Mouse (Mus musculus) cerebellum, adult 9-11 months (tissue): ENCODE results near the gene Tbc1d17.

ENCODE experiments used
- DNase-seq: peaks from one replicate; pipeline ENCODE4 v3.0.0; 2022

The Tbc1d17 gene

GRCm38 (mm10) chr7:44868919-44869696 is 20.2 kb upstream of the Tbc1d17 start:
- peak; percentile 84 for DNase-seq

GRCm38 (mm10) chr7:44868465-44868864 is 19.6 kb upstream of the Tbc1d17 start:
- peak; percentile 66 for DNase-seq

- no peak for DNase-seq
These were observed 18.9 kb upstream of the Tbc1d17 start for GRCm38 (mm10) chr7:44867802-44868201.

- peak; percentile 66 for DNase-seq
These were observed 18.3 kb upstream of the Tbc1d17 start for GRCm38 (mm10) chr7:44867010-44867702.

- peak; percentile 74 for DNase-seq
These were observed 17.6 kb upstream of the Tbc1d17 start for GRCm38 (mm10) chr7:44866276-44867009.

- peak; percentile 71 for DNase-seq
These were observed 16.0 kb upstream of the Tbc1d17 start for GRCm38 (mm10) chr7:44864595-44865542.

- DNase-seq, result no peak
These were observed 15.2 kb upstream of the Tbc1d17 start for GRCm38 (mm10) chr7:44863982-44864494.

GRCm38 (mm10) chr7:44863210-44863609 is 14.3 kb upstream of the Tbc1d17 start:
- DNase-seq, result no peak

GRCm38 (mm10) chr7:44862434-44862833 is 13.6 kb upstream of the Tbc1d17 start:
- no peak for DNase-seq

GRCm38 (mm10) chr7:44861429-44861816 is 12.5 kb upstream of the Tbc1d17 start:
- peak; percentile 58 for DNase-seq

- peak; percentile 75 for DNase-seq
These were observed 11.9 kb upstream of the Tbc1d17 start for GRCm38 (mm10) chr7:44860576-44861428.

GRCm38 (mm10) chr7:44859896-44860295 is 11.0 kb upstream of the Tbc1d17 start:
- DNase-seq, result peak; percentile 68

GRCm38 (mm10) chr7:44857905-44858304 is 9.0 kb upstream of the Tbc1d17 start:
- DNase-seq, result peak; percentile 74

- peak; percentile 89 for DNase-seq
These were observed 8.2 kb upstream of the Tbc1d17 start, which contains the start of gene Pnkp for GRCm38 (mm10) chr7:44857042-44857552. TSS of gene Pnkp (plus strand) at chr7:44857139.

GRCm38 (mm10) chr7:44856265-44856916 is 7.5 kb upstream of the Tbc1d17 start:
- peak; percentile 52 for DNase-seq

- DNase-seq, result no peak
These were observed 6.2 kb upstream of the Tbc1d17 start for GRCm38 (mm10) chr7:44855036-44855435.

- peak; percentile 86 for DNase-seq
These were observed 5.6 kb upstream of the Tbc1d17 start for GRCm38 (mm10) chr7:44854356-44855031.

GRCm38 (mm10) chr7:44853596-44854355 is 4.9 kb upstream of the Tbc1d17 start:
- peak; percentile 75 for DNase-seq

- peak; percentile 68 for DNase-seq
These were observed 4.2 kb upstream of the Tbc1d17 start for GRCm38 (mm10) chr7:44853065-44853464.
